Mouse (Mus musculus): ENCODE data around the gene Unc5cl.
"Not testable (repeated sequence)": the region's sequence is repeated elsewhere in the genome, so short reads cannot be mapped to it uniquely, and the experiment has no call there.

The Unc5cl gene

GRCm38 (mm10) chr17:48455955-48456354 is 1.3 kb downstream of the Unc5cl start:
- in situ Hi-C loops (cut with MboI; ENCODE audit: low pct_unique_long_range_greater_than_20kb in 1 of 2, low sequenced_read_pairs in 2 of 2, unreplicated experiment in 1 of 2), result no loop called here

GRCm38 (mm10) chr17:48457971-48458653 is 3.4 kb downstream of the Unc5cl start:
- in situ Hi-C loops (cut with MboI; ENCODE audit: low pct_unique_long_range_greater_than_20kb in 1 of 2, low sequenced_read_pairs in 2 of 2, unreplicated experiment in 1 of 2), result no loop called here

DNA sequence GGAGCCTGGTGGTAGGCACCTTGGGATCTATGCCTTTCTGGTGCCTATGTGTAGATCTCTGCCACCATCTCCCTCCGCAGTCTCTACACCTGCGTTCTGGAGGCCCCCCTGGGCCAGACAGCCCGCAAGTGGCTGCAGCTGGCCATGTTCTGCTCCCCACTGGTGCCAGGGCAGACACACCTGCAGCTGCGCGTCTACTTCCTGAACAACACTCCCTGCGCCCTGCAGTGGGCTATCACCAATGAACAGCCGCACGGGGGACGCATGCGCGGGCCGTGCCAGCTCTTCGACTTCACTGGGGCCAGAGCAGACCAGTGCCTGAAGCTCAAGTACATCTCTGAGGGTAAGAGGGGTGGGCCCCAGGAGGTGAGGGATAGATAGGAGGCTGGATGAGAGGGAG is 7.4 kb downstream of the Unc5cl start:
- in situ Hi-C loops (cut with MboI; ENCODE audit: low pct_unique_long_range_greater_than_20kb in 1 of 2, low sequenced_read_pairs in 2 of 2, unreplicated experiment in 1 of 2), result no loop called here

DNA sequence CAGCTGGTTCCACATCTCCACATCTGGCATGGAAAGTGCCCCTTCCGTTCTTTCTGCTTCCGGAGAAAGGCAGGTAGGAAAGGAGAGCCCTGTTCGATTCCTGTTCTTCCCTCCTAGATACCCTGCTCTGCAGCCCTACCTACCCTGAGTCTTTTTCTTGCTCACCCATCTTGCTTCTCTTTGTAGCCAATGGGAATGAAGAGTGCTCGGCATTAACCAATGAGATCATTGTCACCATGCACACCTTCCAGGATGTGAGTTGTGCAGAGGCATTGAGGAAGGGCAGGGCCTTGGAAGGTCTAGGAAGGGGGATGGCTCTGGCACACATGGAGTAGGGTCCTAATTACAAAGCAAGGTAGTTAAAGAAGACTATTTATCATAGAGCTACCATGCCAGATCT is 8.7 kb downstream of the Unc5cl start:
- in situ Hi-C loops (cut with MboI; ENCODE audit: low pct_unique_long_range_greater_than_20kb in 1 of 2, low sequenced_read_pairs in 2 of 2, unreplicated experiment in 1 of 2), result no loop called here

DNA sequence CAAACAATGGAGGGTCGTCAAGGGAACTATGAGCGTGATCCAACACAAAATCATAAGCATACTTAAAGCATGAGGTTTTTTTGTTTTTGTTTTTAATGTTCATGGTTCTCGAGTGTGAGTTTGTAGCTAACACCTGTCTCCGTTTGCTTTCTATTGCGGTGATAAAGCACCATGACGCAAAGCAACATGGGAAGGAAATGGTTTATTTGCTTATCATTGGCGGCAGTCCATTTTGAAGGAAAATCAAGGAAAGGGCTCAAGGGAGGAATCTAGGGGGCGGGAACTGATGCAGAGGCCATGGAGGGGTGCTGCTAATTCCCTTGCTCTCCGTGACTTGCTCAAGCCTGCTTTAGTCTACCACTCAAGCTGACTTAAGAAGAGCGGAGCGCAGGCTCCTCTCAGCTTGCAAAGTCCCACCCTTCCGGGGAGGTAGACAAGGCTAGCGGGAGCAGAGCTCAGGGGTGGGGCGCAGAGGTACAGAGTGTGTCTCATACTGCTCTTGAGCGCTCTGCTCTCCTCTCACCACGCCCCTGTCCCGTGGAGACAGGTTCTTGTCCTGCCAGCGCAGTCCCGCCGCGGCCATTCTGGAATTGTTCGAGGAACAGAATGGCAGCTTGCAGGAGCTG is 12.2 kb downstream of the Unc5cl start:
- in situ Hi-C loops (cut with MboI; ENCODE audit: low pct_unique_long_range_greater_than_20kb in 1 of 2, low sequenced_read_pairs in 2 of 2, unreplicated experiment in 1 of 2), result no loop called here

GRCm38 (mm10) chr17:48467395-48468231 is 12.9 kb downstream of the Unc5cl start:
- in situ Hi-C loops (cut with MboI; ENCODE audit: low pct_unique_long_range_greater_than_20kb in 1 of 2, low sequenced_read_pairs in 2 of 2, unreplicated experiment in 1 of 2), result no loop called here

DNA sequence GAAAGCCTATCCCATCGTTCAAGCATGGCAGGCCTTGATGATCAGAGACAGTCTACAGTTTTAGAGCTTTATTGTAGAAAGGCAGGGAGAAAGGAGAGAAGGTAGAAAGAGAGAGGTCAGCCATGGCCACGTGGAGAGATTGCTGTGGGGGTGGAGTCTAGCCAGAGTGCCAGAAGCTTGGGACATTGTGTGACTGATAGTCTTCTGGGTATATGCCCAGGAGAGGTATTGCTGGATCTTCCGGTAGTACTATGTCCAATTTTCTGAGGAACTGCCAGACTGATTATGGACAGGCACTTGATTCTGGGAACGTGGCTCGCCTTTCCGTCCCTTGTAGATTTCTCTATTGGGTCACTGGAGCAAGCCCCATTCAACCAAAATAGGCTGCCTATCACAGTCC is 19.6 kb downstream of the Unc5cl start:
- in situ Hi-C loops (cut with MboI; ENCODE audit: low pct_unique_long_range_greater_than_20kb in 1 of 2, low sequenced_read_pairs in 2 of 2, unreplicated experiment in 1 of 2), result not testable (repeated sequence)

DNA sequence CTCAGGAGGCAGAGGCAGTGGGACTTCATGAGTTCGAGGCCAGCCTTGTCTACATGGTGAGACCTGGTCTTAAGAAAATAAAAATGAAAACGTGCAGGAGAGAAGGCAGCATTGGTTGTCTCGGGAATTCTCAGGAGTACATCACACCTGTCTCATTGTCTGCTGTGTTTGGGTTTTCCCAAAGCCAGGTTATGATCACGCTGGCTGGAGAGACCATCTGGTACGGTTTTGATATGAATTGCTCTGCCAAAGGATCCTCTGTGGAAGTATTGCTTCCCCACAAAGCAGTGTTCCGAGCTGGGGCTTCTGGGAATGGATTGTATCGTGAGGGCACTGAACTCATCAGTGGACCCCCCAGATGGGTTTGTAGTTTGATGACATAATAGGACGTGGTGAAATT is 20.7 kb downstream of the Unc5cl start:
- in situ Hi-C loops (cut with MboI; ENCODE audit: low pct_unique_long_range_greater_than_20kb in 1 of 2, low sequenced_read_pairs in 2 of 2, unreplicated experiment in 1 of 2), result no loop called here

GRCm38 (mm10) chr17:48479952-48480351 is 25.3 kb downstream of the Unc5cl start:
- in situ Hi-C loops (cut with MboI; ENCODE audit: low pct_unique_long_range_greater_than_20kb in 1 of 2, low sequenced_read_pairs in 2 of 2, unreplicated experiment in 1 of 2), result no loop called here

DNA sequence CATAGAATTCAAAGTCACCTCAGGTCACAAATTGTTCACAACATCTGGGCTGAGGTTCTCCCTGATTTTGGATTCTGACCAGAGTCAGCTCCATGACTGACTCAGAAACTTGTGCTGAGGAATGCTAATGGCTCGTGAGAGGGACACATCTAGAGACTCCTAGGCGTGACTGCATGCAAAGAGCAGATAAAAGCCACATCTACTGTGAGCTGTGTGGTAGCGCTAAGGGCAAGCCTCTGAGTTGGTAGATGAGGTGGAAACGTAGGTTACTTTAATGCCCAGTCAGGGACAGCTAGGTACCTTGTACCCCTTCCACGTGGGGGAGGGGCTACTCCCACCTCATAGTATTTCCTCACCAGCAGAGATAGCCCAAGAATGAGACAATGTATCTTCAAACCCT is 29.1 kb downstream of the Unc5cl start:
- in situ Hi-C loops (cut with MboI; ENCODE audit: low pct_unique_long_range_greater_than_20kb in 1 of 2, low sequenced_read_pairs in 2 of 2, unreplicated experiment in 1 of 2), result no loop called here

DNA sequence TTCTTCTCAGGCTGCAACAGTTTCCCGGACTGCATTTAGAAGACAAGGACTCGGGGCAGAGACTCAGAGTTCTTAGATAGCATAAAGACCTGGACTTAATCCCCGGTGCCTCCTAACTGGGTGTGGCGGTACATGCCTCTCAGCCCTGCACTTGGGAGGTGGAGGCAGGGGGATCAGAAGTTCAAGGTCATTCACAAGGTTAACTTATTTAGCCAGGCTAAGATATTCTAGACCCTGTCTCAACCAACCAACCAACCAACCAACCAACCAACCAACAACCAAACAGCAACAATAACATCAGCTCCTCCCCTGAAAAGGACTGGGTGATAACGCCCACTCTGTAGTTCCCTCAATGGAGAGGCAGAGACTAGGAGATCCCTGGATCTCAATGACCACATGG is 29.5 kb downstream of the Unc5cl start:
- in situ Hi-C loops (cut with MboI; ENCODE audit: low pct_unique_long_range_greater_than_20kb in 1 of 2, low sequenced_read_pairs in 2 of 2, unreplicated experiment in 1 of 2), result no loop called here

- in situ Hi-C loops (cut with MboI; ENCODE audit: low pct_unique_long_range_greater_than_20kb in 1 of 2, low sequenced_read_pairs in 2 of 2, unreplicated experiment in 1 of 2), result no loop called here
Observed at GRCm38 (mm10) chr17:48489466-48489865, 34.8 kb downstream of the Unc5cl start.

DNA sequence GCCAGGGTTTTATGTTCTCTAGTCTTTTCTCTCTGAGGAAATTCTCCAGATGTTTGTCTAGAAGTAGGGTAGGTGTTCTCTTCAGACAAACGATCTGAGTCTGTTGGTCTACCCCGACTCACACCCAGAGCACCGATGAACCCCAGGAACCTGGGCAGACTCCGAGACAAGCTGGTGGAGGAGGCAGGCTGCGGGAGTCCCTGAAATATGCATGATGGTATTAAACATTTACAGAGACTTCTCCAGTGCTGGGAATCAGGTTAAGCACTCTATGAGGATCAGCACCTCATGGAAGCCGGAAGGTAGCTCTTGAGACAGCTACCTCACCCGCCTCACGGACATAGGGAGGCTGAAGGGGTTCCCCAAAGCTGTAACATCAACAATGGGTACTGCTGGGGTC is 37.9 kb downstream of the Unc5cl start:
- in situ Hi-C loops (cut with MboI; ENCODE audit: low pct_unique_long_range_greater_than_20kb in 1 of 2, low sequenced_read_pairs in 2 of 2, unreplicated experiment in 1 of 2), result no loop called here

DNA sequence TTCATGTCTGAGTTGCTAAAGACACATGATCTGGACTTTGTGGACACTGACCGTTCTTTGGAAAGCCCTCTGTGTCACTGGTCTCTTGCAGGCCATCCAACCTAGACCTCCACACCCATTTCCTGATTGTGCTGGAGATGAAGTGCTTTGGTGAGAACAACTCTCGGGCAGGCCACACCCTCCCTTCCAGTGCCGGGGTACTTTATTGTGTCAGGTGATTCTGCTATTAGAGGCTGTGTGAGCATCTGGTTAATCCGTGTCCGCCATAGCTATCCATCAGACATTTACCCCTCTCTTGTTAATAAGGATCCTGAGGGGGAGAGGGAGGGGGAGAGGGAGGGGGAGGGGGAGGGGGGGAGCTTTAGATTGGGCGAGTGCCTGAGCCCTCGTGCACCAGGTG is 38.9 kb downstream of the Unc5cl start:
- in situ Hi-C loops (cut with MboI; ENCODE audit: low pct_unique_long_range_greater_than_20kb in 1 of 2, low sequenced_read_pairs in 2 of 2, unreplicated experiment in 1 of 2), result no loop called here

- in situ Hi-C loops (cut with MboI; ENCODE audit: low pct_unique_long_range_greater_than_20kb in 1 of 2, low sequenced_read_pairs in 2 of 2, unreplicated experiment in 1 of 2), result no loop called here
Observed at GRCm38 (mm10) chr17:48493986-48494385, 39.3 kb downstream of the Unc5cl start.

DNA sequence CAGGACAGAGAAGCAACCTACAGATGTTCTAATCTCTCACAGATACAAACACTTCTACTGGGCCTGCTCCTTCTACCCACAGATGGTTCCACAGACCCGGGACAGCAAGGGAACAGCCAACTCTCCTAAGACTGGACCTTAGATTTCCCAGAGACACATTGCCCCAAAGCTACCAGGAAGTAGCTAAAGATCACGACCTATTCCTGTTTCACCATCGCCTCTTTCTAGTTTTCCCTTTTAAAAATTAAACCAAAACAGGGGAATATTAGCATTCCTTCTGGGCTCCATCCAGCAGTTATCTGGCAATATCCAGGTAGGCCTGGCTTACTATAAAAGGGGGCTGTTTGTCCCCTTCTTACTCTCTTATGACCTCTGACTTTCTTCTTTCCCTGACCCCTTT is 43.3 kb downstream of the Unc5cl start:
- in situ Hi-C loops (cut with MboI; ENCODE audit: low pct_unique_long_range_greater_than_20kb in 1 of 2, low sequenced_read_pairs in 2 of 2, unreplicated experiment in 1 of 2), result no loop called here

GRCm38 (mm10) chr17:48500846-48501445 is 46.2 kb downstream of the Unc5cl start:
- in situ Hi-C loops (cut with MboI; ENCODE audit: low pct_unique_long_range_greater_than_20kb in 1 of 2, low sequenced_read_pairs in 2 of 2, unreplicated experiment in 1 of 2), result no loop called here

- in situ Hi-C loops (cut with MboI; ENCODE audit: low pct_unique_long_range_greater_than_20kb in 1 of 2, low sequenced_read_pairs in 2 of 2, unreplicated experiment in 1 of 2), result no loop called here
Observed at GRCm38 (mm10) chr17:48505006-48505405, 50.3 kb downstream of the Unc5cl start.

DNA sequence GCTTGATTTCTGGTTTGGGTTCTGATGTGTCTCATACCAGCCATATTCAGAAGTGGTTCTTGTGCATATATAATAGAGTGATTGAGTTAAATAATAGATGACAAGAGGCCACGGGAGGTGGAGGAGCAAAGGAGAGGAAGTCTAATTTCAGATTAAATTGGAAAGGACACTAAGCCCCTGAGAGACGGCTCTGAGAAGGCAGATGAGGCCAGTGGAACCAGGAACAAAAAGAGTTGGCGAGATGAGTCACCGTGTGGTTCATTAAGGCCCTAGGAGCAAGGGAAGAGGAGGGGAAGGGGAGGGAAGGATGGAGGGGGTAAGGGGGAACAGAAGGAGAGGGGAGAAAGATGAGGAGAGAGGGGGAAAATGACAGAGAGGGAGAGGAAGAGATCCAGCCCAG is 52.3 kb downstream of the Unc5cl start:
- in situ Hi-C loops (cut with MboI; ENCODE audit: low pct_unique_long_range_greater_than_20kb in 1 of 2, low sequenced_read_pairs in 2 of 2, unreplicated experiment in 1 of 2), result no loop called here

Measured in mouse embryonic stem cell (cell line).